Mouse (Mus musculus): Measurements from ENCODE around the gene Mecom.

DNA sequence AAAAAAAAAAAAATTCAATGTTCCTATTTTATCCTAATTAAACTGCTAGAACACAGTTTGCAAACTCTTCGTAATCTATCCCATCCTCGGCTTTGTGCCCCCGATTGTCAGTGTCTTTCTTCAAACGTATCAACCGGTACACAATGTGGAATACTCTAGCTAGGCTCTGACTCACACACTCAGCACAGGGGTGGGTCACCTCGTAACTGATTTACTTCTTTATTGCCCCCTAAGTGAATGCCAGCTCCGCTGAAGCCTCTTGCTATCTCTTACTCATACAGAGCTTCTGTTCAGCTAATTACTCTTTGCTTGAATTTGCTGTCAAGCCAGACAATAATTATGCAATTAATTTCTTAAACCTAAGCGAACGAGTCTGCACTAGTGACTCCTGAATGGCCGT is 66.1 kb downstream of the Mecom start:
- TF ChIP-seq ZNF384 (IDR thresholded peaks at IDR 0.05; ENCODE audit: low read depth, low read length): no peak
- TF ChIP-seq HCFC1 (IDR thresholded peaks at IDR 0.05; ENCODE audit: borderline replicate concordance, insufficient read depth, low read length): no peak
- no peak for TF ChIP-seq ZC3H11A (IDR thresholded peaks at IDR 0.05; ENCODE audit: borderline replicate concordance, low read depth, low read length)
